Mouse (Mus musculus): ENCODE measurements around the gene Zfyve16. TPM values are rescaled to one million over a fixed set of nuclear protein-coding genes. Genes with fewer than 3 reads are reported as not detected.

Zfyve16 gene
- polyA plus RNA-seq (2016; fragmentation: Nextera tagmentation; extraction: Ambion mirVana): 9.5 and 11.2 TPM in 2 replicates

GRCm38 (mm10) chr13:92530721-92531211, at the start of gene Zfyve16:
Gene Zfyve16, minus strand, starts transcription at chr13:92530868.
- peaks cover 4% of the 10 kb centered on the region; the same call in 1 of the 2 replicates for H3K4me1 ChIP-seq
- no peaks in the 10 kb centered on the region for H3K36me3 ChIP-seq
- H3K9ac ChIP-seq: peak within 1 kb of the TSS; percentile 76
- no peaks in the 10 kb centered on the region for H3K9me3 ChIP-seq
- no peaks in the 10 kb centered on the region for H3K27me3 ChIP-seq (replicated peaks)
- ATAC-seq (ENCODE audit: low FRiP score, low read depth): peak; percentile 99
- WGBS: under 1% methylated on average over 46 of the region's 46 CpGs
- peak within 1 kb of the TSS; percentile 87 for H3K27ac ChIP-seq
- H3K4me2 ChIP-seq (replicated peaks): peak within 1 kb of the TSS; percentile 63
- peak within 1 kb of the TSS; percentile 56 for H3K4me3 ChIP-seq

- H3K4me2 ChIP-seq (replicated peaks): no peak overlapping the region
- no peak overlapping the region for H3K4me3 ChIP-seq
- H3K36me3 ChIP-seq: no peaks in the 10 kb centered on the region
- no peaks in the 10 kb centered on the region for H3K9me3 ChIP-seq
- no peak for ATAC-seq (ENCODE audit: low FRiP score, low read depth)
- no peaks in the 10 kb centered on the region for H3K27me3 ChIP-seq (replicated peaks)
- H3K9ac ChIP-seq: no peak overlapping the region
- no peaks in the 10 kb centered on the region for H3K4me1 ChIP-seq
- H3K27ac ChIP-seq: no peak overlapping the region
- 77% methylated on average over 4 of the region's 4 CpGs for WGBS
Observed at GRCm38 (mm10) chr13:92578210-92578609, 47.5 kb upstream of the Zfyve16 start.

DNA sequence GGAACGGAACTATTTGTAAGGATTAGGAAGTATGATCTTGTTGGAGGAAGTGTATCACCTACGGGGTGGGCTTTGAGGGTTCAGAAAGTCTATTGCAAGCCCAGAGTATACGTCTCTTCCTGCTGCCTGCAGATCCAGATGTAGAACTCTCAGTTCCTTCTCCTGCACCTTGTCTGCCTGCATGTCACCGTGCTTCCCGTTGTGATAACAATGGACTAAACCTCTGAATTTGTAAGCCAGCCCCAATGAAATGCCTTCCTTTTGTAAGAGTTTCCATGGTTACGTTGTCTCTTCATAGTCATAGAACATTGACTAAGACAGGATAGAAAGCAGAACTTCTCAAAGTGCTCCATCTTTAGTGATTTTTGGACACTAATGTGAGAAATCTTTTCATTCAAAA, 46.0 kb upstream of the Zfyve16 start:
- Histone ChIP-seq H3K27ac (no peak overlapping the region), H3K4me1 (no peaks in the 10 kb centered on the region), H3K27me3 (replicated peaks) (no peaks in the 10 kb centered on the region), H3K4me2 (replicated peaks) (no peak overlapping the region), H3K4me3 (no peak overlapping the region), H3K36me3 (no peaks in the 10 kb centered on the region), H3K9me3 (no peaks in the 10 kb centered on the region), H3K9ac (no peak overlapping the region)
- 49% methylated on average over 6 of the region's 6 CpGs for WGBS
- no peak for ATAC-seq (ENCODE audit: low FRiP score, low read depth)

DNA sequence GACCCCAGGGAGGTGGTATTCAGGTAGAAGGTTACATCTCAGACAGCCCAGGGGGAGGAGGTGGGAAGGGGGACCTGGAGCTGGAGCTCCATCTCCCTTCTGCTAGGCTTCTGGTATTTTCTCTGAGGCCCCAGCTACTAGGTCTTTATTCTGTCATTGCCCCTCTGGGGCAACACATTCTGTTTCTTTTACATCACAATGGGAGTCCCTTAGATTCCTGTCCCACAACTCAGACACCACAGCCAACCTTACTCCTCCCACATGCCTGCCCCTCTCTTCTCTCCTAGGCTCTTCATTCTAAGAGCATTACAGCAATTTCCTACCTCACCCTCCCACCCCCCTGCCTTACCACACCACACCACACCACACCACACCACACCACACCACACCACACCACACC, 45.4 kb upstream of the Zfyve16 start, which contains the start of gene Spz1:
Gene Spz1 (minus strand): TSS at position 101 of the 400 bp plus-strand sequence.
- H3K4me3 ChIP-seq: no peak within 1 kb of the TSS
- H3K9me3 ChIP-seq: no peaks in the 10 kb centered on the region
- H3K4me2 ChIP-seq (replicated peaks): no peak within 1 kb of the TSS
- H3K9ac ChIP-seq: no peak within 1 kb of the TSS
- H3K4me1 ChIP-seq: no peaks in the 10 kb centered on the region
- no peaks in the 10 kb centered on the region for H3K36me3 ChIP-seq
- no peak within 1 kb of the TSS for H3K27ac ChIP-seq
- H3K27me3 ChIP-seq (replicated peaks): no peaks in the 10 kb centered on the region
- ATAC-seq (ENCODE audit: low FRiP score, low read depth): no peak

- H3K36me3 ChIP-seq: no peaks in the 10 kb centered on the region
- H3K4me2 ChIP-seq (replicated peaks): no peak overlapping the region
- H3K9ac ChIP-seq: no peak overlapping the region
- peaks cover 5% of the 10 kb centered on the region; the same call in 1 of the 2 replicates for H3K4me1 ChIP-seq
- no peak overlapping the region for H3K27ac ChIP-seq
- no peaks in the 10 kb centered on the region for H3K27me3 ChIP-seq (replicated peaks)
- 68% methylated on average over 5 of the region's 5 CpGs for WGBS
- H3K4me3 ChIP-seq: no peak overlapping the region
- no peaks in the 10 kb centered on the region for H3K9me3 ChIP-seq
- ATAC-seq (ENCODE audit: low FRiP score, low read depth): no peak
Observed at GRCm38 (mm10) chr13:92559429-92559828, 28.8 kb upstream of the Zfyve16 start.

DNA sequence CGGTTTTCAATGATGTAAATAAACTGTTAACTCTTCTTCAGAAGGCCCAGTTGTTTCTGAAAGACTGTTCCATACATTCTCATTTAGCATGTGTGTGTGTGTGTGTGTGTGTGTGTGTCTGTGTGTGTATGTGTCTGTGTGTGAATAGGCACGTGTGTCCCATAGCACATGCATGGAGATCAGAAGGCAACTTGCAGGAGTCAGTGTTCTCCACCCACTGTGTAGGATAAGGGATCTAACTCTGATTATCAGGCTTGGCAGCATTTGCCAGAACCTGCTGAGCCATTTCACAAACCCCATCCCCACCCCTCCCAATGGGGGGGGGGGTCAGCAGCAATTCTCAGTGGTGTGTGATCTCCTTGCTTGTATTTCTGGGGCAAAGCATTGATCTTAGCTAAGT, 26.6 kb upstream of the Zfyve16 start:
- no peak overlapping the region for H3K27ac ChIP-seq
- peaks cover 5% of the 10 kb centered on the region; the same call in 1 of the 2 replicates for H3K4me1 ChIP-seq
- no peak overlapping the region for H3K9ac ChIP-seq
- 0 out of 2 replicates have a peak, but pooled peaks have one; percentile 44 for ATAC-seq (ENCODE audit: low FRiP score, low read depth)
- no peak overlapping the region for H3K4me3 ChIP-seq
- 55% methylated on average over 2 of the region's 2 CpGs for WGBS
- H3K9me3 ChIP-seq: no peaks in the 10 kb centered on the region
- H3K36me3 ChIP-seq: no peaks in the 10 kb centered on the region
- no peak overlapping the region for H3K4me2 ChIP-seq (replicated peaks)
- H3K27me3 ChIP-seq (replicated peaks): no peaks in the 10 kb centered on the region

- Histone ChIP-seq H3K27ac (no peak overlapping the region), H3K4me1 (peaks cover 5% of the 10 kb centered on the region; the same call in 1 of the 2 replicates), H3K9ac (no peak overlapping the region), H3K4me2 (replicated peaks) (no peak overlapping the region), H3K4me3 (no peak overlapping the region), H3K27me3 (replicated peaks) (no peaks in the 10 kb centered on the region), H3K9me3 (peaks cover 5% of the 10 kb centered on the region), H3K36me3 (no peaks in the 10 kb centered on the region)
- ATAC-seq (ENCODE audit: low FRiP score, low read depth): 0 out of 2 replicates have a peak, but pooled peaks have one; percentile 56
- 16% methylated on average over 8 of the region's 8 CpGs for WGBS
Observed at GRCm38 (mm10) chr13:92556458-92557126, 25.9 kb upstream of the Zfyve16 start.

DNA sequence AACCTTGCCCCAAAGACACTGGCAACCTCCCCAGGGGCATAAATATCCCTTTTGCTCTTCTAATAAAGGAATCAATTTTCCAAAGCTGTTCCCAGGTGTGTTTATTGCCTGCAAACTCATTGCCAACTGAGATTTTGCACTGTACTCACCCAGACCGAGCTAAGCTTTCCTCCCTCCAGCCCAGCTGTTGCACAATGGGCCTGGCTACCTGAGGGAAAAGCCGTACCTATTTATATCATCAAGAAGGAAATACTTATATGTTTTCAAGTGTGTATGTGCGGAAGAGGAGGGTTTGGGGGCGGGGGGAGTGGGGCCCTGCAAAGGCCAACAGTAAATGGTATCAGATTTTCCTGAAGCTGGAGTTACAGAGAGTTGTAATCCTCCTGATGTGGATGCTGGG, 16.4 kb upstream of the Zfyve16 start:
- Histone ChIP-seq H3K9me3 (peaks cover 23% of the 10 kb centered on the region), H3K4me2 (replicated peaks) (no peak overlapping the region), H3K27me3 (replicated peaks) (no peaks in the 10 kb centered on the region), H3K27ac (no peak overlapping the region), H3K4me1 (no peaks in the 10 kb centered on the region), H3K36me3 (no peaks in the 10 kb centered on the region), H3K4me3 (no peak overlapping the region), H3K9ac (no peak overlapping the region)
- ATAC-seq (ENCODE audit: low FRiP score, low read depth): no peak
- WGBS: 81% methylated on average over 4 of the region's 4 CpGs

- H3K9ac ChIP-seq: no peak overlapping the region
- H3K9me3 ChIP-seq: no peaks in the 10 kb centered on the region
- no peak for ATAC-seq (ENCODE audit: low FRiP score, low read depth)
- H3K4me1 ChIP-seq: no peaks in the 10 kb centered on the region
- no peak overlapping the region for H3K4me3 ChIP-seq
- no peaks in the 10 kb centered on the region for H3K27me3 ChIP-seq (replicated peaks)
- no peaks in the 10 kb centered on the region for H3K36me3 ChIP-seq
- WGBS: 90% methylated on average over 6 of the region's 6 CpGs
- no peak overlapping the region for H3K27ac ChIP-seq
- H3K4me2 ChIP-seq (replicated peaks): no peak overlapping the region
Observed at GRCm38 (mm10) chr13:92540997-92541396, 10.3 kb upstream of the Zfyve16 start.

DNA sequence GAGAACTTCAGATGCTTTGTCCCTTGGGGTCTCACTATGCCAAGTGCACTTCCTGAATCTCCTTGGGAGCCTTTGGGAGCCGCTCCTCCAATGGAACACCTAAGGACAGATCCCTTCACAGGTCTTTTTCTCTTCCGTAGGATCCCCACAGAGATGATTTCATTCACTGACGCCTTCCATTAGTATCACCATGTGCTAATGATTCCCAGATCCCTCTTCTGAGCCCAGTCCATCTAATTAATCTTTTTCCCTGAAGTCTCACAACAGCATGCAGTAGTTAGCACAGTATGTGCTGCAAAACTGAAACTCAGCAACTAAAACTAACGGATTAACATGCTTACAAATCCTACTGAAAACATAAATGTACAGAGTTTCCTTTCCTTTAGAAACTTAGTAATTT, 8.5 kb upstream of the Zfyve16 start:
- WGBS: 64% methylated on average over 4 of the region's 4 CpGs
- no peak for ATAC-seq (ENCODE audit: low FRiP score, low read depth)
- Histone ChIP-seq H3K4me2 (replicated peaks) (no peak overlapping the region), H3K27me3 (replicated peaks) (no peaks in the 10 kb centered on the region), H3K9ac (no peak overlapping the region), H3K36me3 (no peaks in the 10 kb centered on the region), H3K4me1 (no peaks in the 10 kb centered on the region), H3K9me3 (no peaks in the 10 kb centered on the region), H3K4me3 (no peak overlapping the region), H3K27ac (no peak overlapping the region)

GRCm38 (mm10) chr13:92533801-92534200, 3.1 kb upstream of the Zfyve16 start:
- H3K27ac ChIP-seq: no peak overlapping the region
- no peak overlapping the region for H3K4me2 ChIP-seq (replicated peaks)
- no peak overlapping the region for H3K4me3 ChIP-seq
- H3K4me1 ChIP-seq: peaks cover 4% of the 10 kb centered on the region; the same call in 1 of the 2 replicates
- no peaks in the 10 kb centered on the region for H3K9me3 ChIP-seq
- no peak for ATAC-seq (ENCODE audit: low FRiP score, low read depth)
- 56% methylated on average over 2 of the region's 2 CpGs for WGBS
- H3K27me3 ChIP-seq (replicated peaks): no peaks in the 10 kb centered on the region
- no peak overlapping the region for H3K9ac ChIP-seq
- no peaks in the 10 kb centered on the region for H3K36me3 ChIP-seq

GRCm38 (mm10) chr13:92532216-92532615, 1.5 kb upstream of the Zfyve16 start:
- Histone ChIP-seq H3K4me3 (no peak overlapping the region), H3K9me3 (no peaks in the 10 kb centered on the region), H3K4me2 (replicated peaks) (no peak overlapping the region), H3K4me1 (peaks cover 4% of the 10 kb centered on the region; the same call in 1 of the 2 replicates), H3K27me3 (replicated peaks) (no peaks in the 10 kb centered on the region), H3K27ac (no peak overlapping the region), H3K36me3 (no peaks in the 10 kb centered on the region), H3K9ac (no peak overlapping the region)
- ATAC-seq (ENCODE audit: low FRiP score, low read depth): no peak
- WGBS: 77% methylated on average over 2 of the region's 2 CpGs
